Mouse (Mus musculus): Measurements from ENCODE around the gene Ppp1r32.

Ppp1r32 gene

DNA sequence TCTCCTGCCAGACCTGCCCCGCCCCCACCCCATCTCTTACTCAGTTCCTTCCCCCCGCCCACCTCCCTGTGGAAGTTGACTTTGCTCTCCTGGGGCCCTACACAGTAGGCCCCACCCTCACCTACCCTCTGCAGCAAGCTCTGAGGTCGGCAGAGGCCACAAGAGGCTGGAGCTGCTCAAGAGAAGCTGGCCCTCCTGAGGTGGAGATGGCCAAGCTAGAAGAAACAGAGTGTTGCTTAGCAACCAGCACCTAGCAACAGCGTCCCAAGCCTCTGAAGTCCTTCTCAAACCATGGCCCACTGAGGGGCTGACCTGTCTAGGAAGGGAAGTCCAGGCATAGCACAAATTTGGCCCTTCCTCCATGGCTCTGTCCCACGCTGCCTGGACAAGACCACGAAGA lies at the start of gene Ppp1r32:
Gene Ppp1r32, minus strand, starts transcription at position 226 of the 400 bp plus-strand sequence.
- DNase-seq = peak; percentile 82

GRCm38 (mm10) chr19:10530082-10530481 lies 47.4 kb upstream of the Ppp1r32 start:
- no peak for DNase-seq

- peak; percentile 83 for DNase-seq
Measured at GRCm38 (mm10) chr19:10525910-10526309, 43.2 kb upstream of the Ppp1r32 start, which contains the start of gene Sdhaf2. Gene Sdhaf2 (minus strand): TSS chr19:10526142.

- DNase-seq = peak; percentile 96
Measured at GRCm38 (mm10) chr19:10525106-10525901, 42.6 kb upstream of the Ppp1r32 start, which contains the start of gene Cpsf7. Gene Cpsf7 (plus strand): TSS chr19:10525266.

DNA sequence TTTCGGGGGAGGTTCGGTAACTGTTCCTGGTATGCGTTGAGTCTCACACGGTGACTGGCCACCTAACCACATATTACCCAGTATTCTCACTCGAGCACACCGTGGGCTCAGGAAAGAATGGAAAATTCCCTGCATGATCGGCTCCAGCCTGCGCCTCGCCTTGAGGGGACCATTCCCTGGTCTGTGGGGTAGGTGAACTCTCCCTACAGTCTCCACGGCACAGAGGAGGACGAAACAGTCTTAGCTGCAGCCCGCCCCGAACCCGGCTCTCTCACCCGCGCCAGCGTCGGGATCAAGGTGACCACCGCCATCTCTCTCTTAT lies 42.0 kb upstream of the Ppp1r32 start:
- DNase-seq = no peak

- no peak for DNase-seq
Measured at GRCm38 (mm10) chr19:10523483-10524080, 40.9 kb upstream of the Ppp1r32 start.

DNA sequence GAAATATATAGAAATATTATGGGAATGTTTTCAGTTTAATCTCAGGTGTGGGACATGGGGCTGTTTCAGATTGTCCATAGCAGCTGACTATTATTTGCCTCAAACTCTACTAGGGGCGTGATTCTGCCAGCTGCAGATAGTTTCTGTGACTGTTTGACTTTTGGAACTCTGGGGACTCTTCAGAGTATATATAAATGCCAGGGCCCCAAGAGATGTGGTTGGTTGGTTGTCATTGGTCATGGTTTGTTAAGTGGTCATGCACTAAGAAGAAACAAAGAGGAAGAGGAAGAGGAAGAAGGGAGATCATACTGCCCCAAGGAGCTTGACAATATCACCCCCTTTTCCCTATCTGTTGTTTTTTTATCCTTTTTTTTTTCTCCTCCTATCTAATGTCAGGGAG lies 39.2 kb upstream of the Ppp1r32 start:
- no peak for DNase-seq

DNA sequence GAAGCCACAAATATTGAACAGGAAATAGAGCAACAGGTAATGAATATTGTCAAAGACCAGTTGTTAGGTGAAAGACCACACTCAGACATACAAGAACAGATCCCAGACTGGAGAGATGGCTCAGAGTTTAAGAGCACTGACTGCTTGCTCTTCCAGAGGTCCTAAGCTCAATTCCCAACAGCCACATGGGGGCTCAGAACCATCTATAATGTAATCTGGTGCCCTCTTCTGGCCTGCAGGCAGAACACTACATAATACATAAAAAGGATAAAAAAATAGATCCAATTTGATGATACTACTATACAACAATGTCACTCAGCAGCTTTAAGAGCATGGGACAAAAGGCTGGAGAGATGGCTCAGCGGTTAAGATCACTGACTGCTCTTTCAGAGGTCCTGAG lies 37.6 kb upstream of the Ppp1r32 start:
- peak; percentile 62 for DNase-seq

GRCm38 (mm10) chr19:10510759-10511330 lies 28.1 kb upstream of the Ppp1r32 start:
- DNase-seq = no peak

- DNase-seq = peak; percentile 72
Measured at GRCm38 (mm10) chr19:10502571-10502970, 19.8 kb upstream of the Ppp1r32 start.

DNA sequence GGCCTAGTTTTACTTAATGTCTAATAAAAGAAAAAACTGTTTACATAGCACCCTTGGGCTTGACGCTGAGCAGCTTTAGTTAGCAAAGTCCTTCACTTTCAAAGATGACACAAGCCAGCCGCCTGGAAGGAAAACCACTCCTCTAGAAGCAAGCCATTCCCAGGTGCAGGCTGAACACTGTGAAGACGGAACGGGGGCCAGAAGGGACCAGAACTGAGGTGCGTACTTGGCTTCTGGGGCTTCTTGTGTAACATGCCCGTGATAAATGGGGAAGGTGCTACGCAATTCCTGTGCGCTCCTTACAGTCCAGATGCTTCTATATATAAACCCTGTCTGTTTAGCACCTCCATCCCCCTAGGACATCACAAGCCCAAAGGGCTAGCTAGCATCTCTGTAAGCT lies 17.9 kb upstream of the Ppp1r32 start:
- no peak for DNase-seq

DNA sequence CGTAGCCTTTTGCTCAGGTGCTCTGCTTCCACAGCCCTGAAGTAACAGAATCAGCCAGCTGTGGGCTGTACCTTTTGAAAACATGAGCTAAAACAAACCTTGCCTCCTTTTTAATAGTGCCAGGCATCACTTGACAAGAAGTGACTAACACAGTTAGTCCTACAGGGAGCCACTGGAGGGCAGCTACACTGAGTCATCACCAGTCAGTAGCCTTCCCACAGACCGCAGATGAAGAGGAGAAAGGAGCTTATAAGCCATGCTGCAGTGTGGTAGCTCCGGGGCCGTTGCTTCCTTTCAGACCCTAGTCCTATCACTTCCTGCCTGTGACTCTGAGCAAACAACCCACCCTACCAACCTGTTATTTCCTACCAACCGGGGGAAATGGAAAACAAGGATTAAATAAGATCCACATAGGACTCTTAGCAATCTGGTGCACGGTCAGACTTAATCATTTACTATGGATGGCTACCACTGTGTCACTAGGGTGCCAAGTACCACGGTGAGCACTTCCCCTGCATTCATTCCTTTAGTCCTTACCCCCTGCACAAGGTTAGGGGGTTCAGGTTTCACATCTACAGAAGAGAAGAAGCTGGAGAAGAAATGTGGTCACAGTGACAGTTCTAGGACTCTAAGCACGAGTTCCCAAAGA lies 14.9 kb upstream of the Ppp1r32 start:
- DNase-seq = no peak

DNA sequence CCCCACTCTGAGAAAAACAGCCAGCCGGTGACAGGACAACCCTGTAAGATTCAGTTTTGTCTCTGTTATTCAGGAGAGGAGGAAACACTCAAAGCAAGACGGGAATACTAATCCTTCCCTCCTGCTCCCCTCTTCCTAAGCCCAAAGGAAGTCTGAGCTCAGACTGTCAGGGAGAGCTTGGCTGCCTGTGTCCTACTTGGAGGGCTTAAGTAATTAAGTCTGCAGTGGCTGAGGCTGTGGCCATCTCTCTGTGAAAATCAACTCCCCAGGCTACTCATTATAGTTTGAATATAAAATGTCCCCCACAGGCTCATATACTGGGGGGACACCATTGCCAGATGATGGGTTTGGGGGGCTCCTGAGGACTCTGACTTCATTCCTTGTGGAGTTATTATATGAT lies 14.2 kb upstream of the Ppp1r32 start:
- no peak for DNase-seq

- no peak for DNase-seq
Measured at GRCm38 (mm10) chr19:10495670-10496069, 12.9 kb upstream of the Ppp1r32 start.

- peak; percentile 82 for DNase-seq
Measured at GRCm38 (mm10) chr19:10486264-10486738, 3.6 kb upstream of the Ppp1r32 start.

GRCm38 (mm10) chr19:10479541-10479940 lies 3.2 kb downstream of the Ppp1r32 start:
- no peak for DNase-seq

DNA sequence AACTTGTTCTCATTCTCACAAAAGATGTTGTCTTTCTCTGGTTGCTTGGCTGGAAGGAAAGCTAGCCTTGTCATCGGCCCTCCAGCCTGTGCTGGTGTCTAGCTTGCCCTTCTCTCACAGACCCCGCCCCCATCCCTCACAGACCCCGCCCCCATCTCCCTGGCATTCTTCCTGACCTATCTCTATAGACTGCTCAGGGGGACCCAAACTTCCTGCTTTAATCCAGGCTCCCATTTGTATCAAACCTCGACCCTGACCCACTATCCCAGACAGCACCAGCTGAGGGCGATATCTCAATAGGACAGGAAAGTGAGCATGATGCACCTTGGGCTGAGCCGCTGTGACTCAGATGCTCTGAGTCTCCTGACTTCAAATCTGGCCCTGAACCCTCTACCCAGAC lies 8.9 kb downstream of the Ppp1r32 start:
- peak; percentile 20 for DNase-seq

- DNase-seq = no peak
Measured at GRCm38 (mm10) chr19:10472958-10473357, 9.8 kb downstream of the Ppp1r32 start.

DNA sequence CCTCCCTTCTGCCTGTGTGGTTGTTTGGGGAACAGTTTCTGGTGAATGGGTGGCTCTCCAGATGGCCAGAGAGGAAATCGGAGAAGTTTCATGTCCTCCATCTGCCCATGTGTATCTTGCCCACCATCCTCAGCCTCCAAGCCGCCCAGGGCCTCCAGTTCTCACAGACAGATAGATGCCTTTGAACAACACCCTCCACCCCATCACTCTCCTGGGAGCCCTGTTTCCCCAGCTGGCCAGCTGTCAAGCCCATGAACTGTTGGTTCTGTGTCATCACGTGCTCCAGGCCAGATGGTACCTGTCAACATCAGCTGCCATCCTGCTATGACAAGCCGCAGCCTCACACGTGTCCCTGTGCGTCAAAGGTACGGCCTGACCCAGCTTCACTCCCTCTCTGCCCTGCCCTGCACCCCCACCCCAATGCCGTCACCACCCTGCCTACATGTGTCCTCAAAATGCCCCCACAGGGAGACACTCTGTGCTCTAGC lies 13.5 kb downstream of the Ppp1r32 start:
- peak; percentile 23 for DNase-seq

GRCm38 (mm10) chr19:10464427-10464826 lies 18.3 kb downstream of the Ppp1r32 start:
- DNase-seq = peak; percentile 33

DNA sequence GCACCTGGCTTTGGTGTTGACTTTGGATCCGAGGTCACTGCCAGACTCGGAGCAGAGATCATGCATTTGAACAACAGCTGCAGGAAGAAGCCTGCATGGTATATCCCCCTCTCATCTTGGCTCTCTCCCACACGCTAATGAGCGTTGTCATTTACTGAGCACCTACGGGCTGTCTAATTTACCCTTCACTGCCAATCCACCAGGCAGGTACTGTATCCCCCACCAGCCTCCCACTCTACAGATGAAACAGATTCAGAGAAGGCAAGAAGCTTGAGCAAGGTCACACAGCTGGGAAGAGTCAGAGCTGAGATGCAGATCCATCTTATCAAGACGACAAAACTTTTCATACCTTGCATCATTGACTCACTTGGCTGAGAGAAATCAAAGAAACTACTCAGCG lies 21.1 kb downstream of the Ppp1r32 start:
- no peak for DNase-seq

- DNase-seq = no peak
Measured at GRCm38 (mm10) chr19:10459907-10460306, 22.8 kb downstream of the Ppp1r32 start.

DNA sequence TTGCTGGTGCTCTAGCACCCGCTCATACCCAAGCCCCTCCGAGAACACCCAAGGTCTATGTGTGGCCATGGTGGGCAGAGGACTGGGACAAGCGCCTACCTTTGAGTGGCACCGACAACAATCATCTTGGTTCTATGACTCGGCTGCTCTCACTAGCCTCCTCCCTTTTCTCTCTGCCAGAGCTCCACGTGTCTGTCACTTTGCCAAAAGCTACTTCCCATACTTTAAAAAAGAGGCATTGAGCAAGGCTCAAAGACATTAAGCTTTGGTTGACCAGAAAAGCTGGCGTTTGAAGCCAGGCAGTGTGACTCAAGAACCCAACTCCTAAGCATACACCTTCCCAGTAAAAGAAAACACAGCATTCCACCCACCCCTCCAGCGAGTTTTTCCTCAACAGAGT lies 24.6 kb downstream of the Ppp1r32 start:
- no peak for DNase-seq

GRCm38 (mm10) chr19:10457484-10457800 lies 25.3 kb downstream of the Ppp1r32 start:
- DNase-seq = peak; percentile 95
